Mouse (Mus musculus) lung, adult 10 weeks (tissue): ENCODE measurements around the gene Kmt5a. TPM values are rescaled to one million over a fixed set of nuclear protein-coding genes. Genes with fewer than 3 reads are reported as not detected.

ENCODE experiments used
- polyA plus RNA-seq: library from polyadenylated mRNA; stranded (reverse); fragments of 350-450 nt; fragmentation: Illumina TruSeq; extraction: RNeasy Lipid Tissue Mini Kit (QIAGEN cat#74804); gene quantifications from one replicate; pipeline ENCODE4 v1.2.3, GENCODE M21; 2014; ENCODE audit warnings: low read depth, low replicate concordance; ENCODE audit not compliant: insufficient read depth

Kmt5a gene
- polyA plus RNA-seq = 25.3 TPM

GRCm38 (mm10) chr5:124439447-124440093, at the start of gene Kmt5a:
Gene Kmt5a, plus strand, starts transcription at chr5:124439930.

GRCm38 (mm10) chr5:124425412-124426259, 14.1 kb upstream of the Kmt5a start, which contains the start of gene Sbno1:
Gene Sbno1, minus strand, starts transcription at chr5:124426001.

GRCm38 (mm10) chr5:124482966-124483654, 43.4 kb downstream of the Kmt5a start, which contains the start of gene Snrnp35:
Gene Snrnp35, plus strand, starts transcription at chr5:124483134.

Other genes with a start within 250 kb of the Kmt5a start
- gene Pitpnm2, start 190.2 kb upstream of the Kmt5a start, polyA plus RNA-seq = 13.8 TPM
- gene Mphosph9, start 112.0 kb upstream of the Kmt5a start, polyA plus RNA-seq = 1.3 TPM
- 7.3 TPM for gene 2810006K23Rik, start 111.8 kb upstream of the Kmt5a start, polyA plus RNA-seq
- 79.2 TPM for gene Cdk2ap1, start 76.8 kb upstream of the Kmt5a start, polyA plus RNA-seq
- gene Sbno1, start 13.9 kb upstream of the Kmt5a start, polyA plus RNA-seq = 8.9 TPM
- 23.6 TPM for gene Rilpl2, start 38.4 kb downstream of the Kmt5a start, polyA plus RNA-seq
- 8.3 TPM for gene Snrnp35, start 43.2 kb downstream of the Kmt5a start, polyA plus RNA-seq
- 21.6 TPM for gene Rilpl1, start 91.5 kb downstream of the Kmt5a start, polyA plus RNA-seq
- gene Tmed2, start 100.8 kb downstream of the Kmt5a start, polyA plus RNA-seq = 274 TPM
- gene Ddx55, start 112.9 kb downstream of the Kmt5a start, polyA plus RNA-seq = 7.3 TPM
- 16.1 TPM for gene Eif2b1, start 139.2 kb downstream of the Kmt5a start, polyA plus RNA-seq
- gene Gtf2h3, start 139.2 kb downstream of the Kmt5a start, polyA plus RNA-seq = 12.4 TPM
- gene Atp6v0a2, start 188.6 kb downstream of the Kmt5a start, polyA plus RNA-seq = 14.5 TPM